8 mouse cellular contexts compared by ENCODE assay signal in the genomic region with DNA sequence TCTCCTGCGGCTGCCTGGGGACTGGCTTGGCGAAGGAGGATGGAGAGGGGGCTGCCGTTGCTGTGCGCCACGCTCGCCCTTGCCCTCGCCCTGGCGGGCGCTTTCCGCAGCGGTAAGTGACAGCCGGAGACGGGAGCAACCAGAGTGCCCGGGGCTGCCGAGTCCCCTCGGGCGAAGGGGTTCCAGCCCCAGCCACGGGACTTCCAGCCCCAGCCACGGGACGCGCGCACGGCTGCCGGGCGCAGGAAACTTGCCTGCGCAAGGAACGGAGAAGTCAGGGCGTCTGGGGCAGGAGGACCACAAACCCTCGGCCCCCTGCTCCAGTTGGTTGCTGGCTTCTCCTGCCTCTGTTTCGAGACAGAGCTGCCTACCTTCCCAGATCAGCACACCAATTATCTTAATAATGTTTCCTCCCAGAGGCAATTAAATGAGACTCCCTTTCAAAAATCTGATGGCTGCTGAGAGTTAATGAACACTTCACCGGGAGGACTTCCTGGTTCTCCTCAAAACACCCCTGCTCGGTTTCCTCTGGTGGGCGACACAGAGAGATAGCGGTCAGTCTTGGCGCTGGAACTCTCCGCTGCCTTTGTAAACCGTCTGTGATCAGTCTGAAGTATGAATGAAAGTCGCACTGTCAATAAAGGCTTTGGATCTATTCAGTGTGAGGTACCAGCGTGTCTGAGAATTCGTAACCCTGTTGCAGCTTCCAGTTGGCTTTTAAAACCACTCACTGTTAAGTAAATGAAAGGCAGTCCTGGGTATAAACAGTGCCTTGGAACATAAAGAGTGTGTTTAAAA. TPM values are rescaled to one million over a fixed set of nuclear protein-coding genes. Genes with fewer than 3 reads are reported as not detected.
DNase-seq lines count a peak whose midpoint lies in the region; ATAC-seq and TF ChIP-seq lines count a peak whose summit lies in the region.

No protein-coding gene starts in this region.

- no peak for TF ChIP-seq POLR2A in bone marrow, adult 2 months (IDR thresholded peaks at IDR 0.05; ENCODE audit: borderline replicate concordance, control insufficient read depth, low read depth, low read length)

- DNase-seq in spleen, postnatal 10 days (ENCODE audit: low spot score in 2 of 2) = peak; percentile 19 to 20
- no peak for DNase-seq in spleen, postnatal 14 days (ENCODE audit: low spot score in 2 of 2)
- DNase-seq in gastrocnemius, postnatal 14 days = peak; percentile 51
- DNase-seq in intestine, embryonic 14.5 days (ENCODE audit: low spot score) = peak; percentile 77
- DNase-seq in lung, embryonic 14.5 days = peak; percentile 65
- DNase-seq in right cerebral cortex, postnatal 25 days = peak; percentile 63
- DNase-seq in cerebellum, adult 9-11 months = no peak

- no peak for TF ChIP-seq CTCF in bone marrow, adult 2 months (IDR thresholded peaks at IDR 0.05; ENCODE audit: control insufficient read depth, insufficient read depth, low read length)
- TF ChIP-seq CTCF in lung, embryonic 14.5 days (IDR thresholded peaks at IDR 0.05; ENCODE audit: low read depth) = no peak

- H3K36me3 ChIP-seq in intestine, embryonic 14.5 days (ENCODE audit: control insufficient read depth, insufficient read depth, low read length) = 0 out of 2 replicates have a peak, but pooled peaks cover 2% of the 10 kb centered on the region
- H3K36me3 ChIP-seq in lung, embryonic 14.5 days (ENCODE audit: insufficient read depth) = peaks cover 10% of the 10 kb centered on the region; the same call in 1 of the 2 replicates

- H3K4me2 ChIP-seq in intestine, embryonic 14.5 days (ENCODE audit: low read length) = peak overlapping the region; percentile 92
- H3K4me2 ChIP-seq in lung, embryonic 14.5 days = peak overlapping the region; percentile 69

- H3K9ac ChIP-seq in intestine, embryonic 14.5 days (ENCODE audit: low read length) = peak overlapping the region; percentile 90
- peak overlapping the region; percentile 85 for H3K9ac ChIP-seq in lung, embryonic 14.5 days

- peak overlapping the region; percentile 36; the same call in 1 of the 2 replicates for H3K27ac ChIP-seq in bone marrow, adult 2 months (ENCODE audit: control insufficient read depth, insufficient read depth, low read depth, low read length, poor library complexity)
- H3K27ac ChIP-seq in intestine, embryonic 14.5 days (ENCODE audit: low read depth) = peak overlapping the region; percentile 95
- H3K27ac ChIP-seq in lung, embryonic 14.5 days (ENCODE audit: low read depth) = peak overlapping the region; percentile 98

- H3K4me1 ChIP-seq in bone marrow, adult 2 months (ENCODE audit: control insufficient read depth, insufficient read depth, low read length) = no peaks in the 10 kb centered on the region
- peaks cover 8% of the 10 kb centered on the region for H3K4me1 ChIP-seq in intestine, embryonic 14.5 days (replicated peaks; ENCODE audit: control insufficient read depth, insufficient read depth, low read length)
- H3K4me1 ChIP-seq in lung, embryonic 14.5 days (ENCODE audit: insufficient read depth) = peaks cover 10% of the 10 kb centered on the region; the same call in 1 of the 2 replicates

- ATAC-seq in intestine, embryonic 14.5 days (replicated peaks; ENCODE audit: low FRiP score, low TSS enrichment, low read depth) = peak; percentile 30; the same call in 1 of the 2 replicates
- peak; percentile 6; the same call in 1 of the 2 replicates for ATAC-seq in lung, embryonic 14.5 days (ENCODE audit: insufficient read depth)

- WGBS in bone marrow, adult 2 months = 2% methylated on average over 40 of the region's 40 CpGs
- WGBS in intestine, embryonic 14.5 days = under 1% methylated on average over 40 of the region's 40 CpGs
- whole genome bisulfite sequencing in lung, embryonic 14.5 days = under 1% methylated on average over 40 of the region's 40 CpGs

- H3K9me3 ChIP-seq in intestine, embryonic 14.5 days (ENCODE audit: control insufficient read depth, low read length) = no peaks in the 10 kb centered on the region
- no peaks in the 10 kb centered on the region for H3K9me3 ChIP-seq in lung, embryonic 14.5 days (ENCODE audit: low read depth, low read length)

- intact Hi-C loops in gastrocnemius, postnatal 14 days (cut with DNase I; ENCODE audit: low total_unique reads) = loop anchor here (10.0 kb wide), 2 partner anchors 145 to 925 kb away; no protein-coding TSS in a partner anchor

- H3K4me3 ChIP-seq in bone marrow, adult 2 months (replicated peaks; ENCODE audit: control insufficient read depth, low read depth, low read length) = peak overlapping the region; percentile 82
- H3K4me3 ChIP-seq in intestine, embryonic 14.5 days (ENCODE audit: low read depth, low read length) = peak overlapping the region; percentile 79
- peak overlapping the region; percentile 80 for H3K4me3 ChIP-seq in lung, embryonic 14.5 days (ENCODE audit: low read depth, low read length)

- H3K27me3 ChIP-seq in intestine, embryonic 14.5 days (replicated peaks; ENCODE audit: control insufficient read depth, insufficient read depth, low read length) = no peaks in the 10 kb centered on the region
- H3K27me3 ChIP-seq in lung, embryonic 14.5 days (ENCODE audit: insufficient read depth, low read length) = no peaks in the 10 kb centered on the region

RNA-seq across cellular contexts. Expression of a gene that starts 1.3 kb away (rescaled TPM):
- 3.1 and 6.0 TPM in 2 replicates for polyA plus RNA-seq in bone marrow, adult 2 months (2011; ENCODE audit: insufficient read depth, insufficient read length, low replicate concordance, missing spikeins)
- total RNA-seq in gastrocnemius, postnatal 14 days (2021) = 10 to 100 TPM; 50.4 to 53.6 TPM
- polyA plus RNA-seq in intestine, embryonic 14.5 days (2014; fragmentation: Nextera tagmentation; extraction: Ambion mirVana) = 65.5 and 66.0 TPM in 2 replicates
- 94.3 and 94.8 TPM in 2 replicates for polyA plus RNA-seq in lung, embryonic 14.5 days (2014; fragmentation: Nextera tagmentation; extraction: Ambion mirVana)

Comparison
In these comparisons a context has a peak if more than half of its experiments do, and no peak if none do; other contexts are left out.
1. DNase-seq: peak in spleen, postnatal 10 days (2 of 2), gastrocnemius, postnatal 14 days (single experiment), intestine, embryonic 14.5 days (single experiment), lung, embryonic 14.5 days (single experiment) and right cerebral cortex, postnatal 25 days (single experiment); none in spleen, postnatal 14 days (0 of 2) and cerebellum, adult 9-11 months (single experiment).
2. H3K27ac ChIP-seq: peak in every context shown above with its lines; median percentile 98 in lung, embryonic 14.5 days; 95 in intestine, embryonic 14.5 days; 36 in bone marrow, adult 2 months.
3. Peak in every context shown above with its lines, with median percentiles within 50 percentile points of each other: H3K4me3 ChIP-seq.